Mouse (Mus musculus) cerebellum, adult 2 months (tissue): ENCODE data around the gene Ubap2. TPM values are rescaled to one million over a fixed set of nuclear protein-coding genes. Genes with fewer than 3 reads are reported as not detected.

ENCODE experiments used
- DNase-seq, 2 experiments: peaks; one replicate each; pipeline ENCODE4 v3.0.0; 2021
- H3K27ac ChIP-seq: fragments of 200-500 bp; 2 replicates; pipeline ENCODE4 v1.5.1; 2012; ENCODE audit warnings: low read length, control low read depth, inconsistent platforms; ENCODE audit not compliant: insufficient read depth
- H3K27me3 ChIP-seq: fragments of 200-500 bp; 2 replicates; pipeline ENCODE4 v1.6.1; 2012; ENCODE audit warnings: inconsistent platforms, mild to moderate bottlenecking, low read length, moderate library complexity; ENCODE audit not compliant: control insufficient read depth, insufficient read depth
- H3K4me1 ChIP-seq: fragments of 200-500 bp; 2 replicates; pipeline ENCODE4 v1.6.1; 2011; ENCODE audit warnings: low read length; ENCODE audit not compliant: control insufficient read depth, insufficient read depth
- H3K4me3 ChIP-seq: fragments of 200-500 bp; replicated peaks from 2 replicates; pipeline ENCODE3; 2011; ENCODE audit warnings: mild to moderate bottlenecking, low read depth, low read length, control low read depth; ENCODE audit not compliant: insufficient read depth
- CTCF ChIP-seq: fragments of 200-500 bp; IDR thresholded peaks from 2 replicates; pipeline ENCODE4 v1.5.1; 2011; ENCODE audit warnings: low read depth, mild to moderate bottlenecking, control low read depth, low read length, moderate library complexity, borderline replicate concordance; ENCODE audit not compliant: insufficient read depth
- POLR2A ChIP-seq: fragments of 200-500 bp; IDR thresholded peaks from 2 replicates; pipeline ENCODE4 v1.6.1; 2011; ENCODE audit warnings: low read length, control low read depth, borderline replicate concordance; ENCODE audit not compliant: insufficient read depth
- WGBS: fragments of 180-500 bp; shearing (Covaris S2); methylation state at CpG from one replicate; pipeline ENCODE4 v1.1.7; 2018; 5-methylcytosine and 5-hydroxymethylcytosine counted together
- polyA plus RNA-seq: library from polyadenylated mRNA; depleted of rRNA; stranded (reverse); fragments of >200 nt; gene quantifications from 2 replicates; pipeline ENCODE4 v1.2.3, GENCODE M21; 2012

The Ubap2 gene
- polyA plus RNA-seq, 1 experiment = 27.4 TPM

DNA sequence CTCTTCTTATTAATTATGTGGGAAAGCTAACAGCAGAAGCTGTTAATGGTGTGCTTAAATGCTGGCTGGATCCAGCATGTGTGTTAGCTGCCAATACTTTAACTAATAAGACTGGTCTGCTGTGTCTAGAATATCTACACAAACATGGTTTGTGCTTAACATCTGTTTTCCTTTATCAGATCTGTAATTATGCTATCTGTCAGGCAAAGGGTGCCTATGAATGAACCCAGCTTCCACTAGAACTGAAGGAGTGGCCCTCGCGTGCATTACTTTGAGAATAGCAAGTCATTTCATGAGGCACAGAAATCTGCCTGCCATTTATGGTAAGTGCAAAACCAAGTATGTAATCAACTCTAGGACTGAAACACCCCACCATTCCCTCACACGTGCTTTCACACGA lies 66.9 kb downstream of the Ubap2 start:
- WGBS = 90% methylated on average over 4 of the region's 4 CpGs
- Histone ChIP-seq H3K4me1 (no peaks in the 10 kb centered on the region), H3K27me3 (no peaks in the 10 kb centered on the region), H3K27ac (no peak overlapping the region), H3K4me3 (no peak overlapping the region)
- TF ChIP-seq POLR2A (no peak), CTCF (no peak)
- no peak for DNase-seq

GRCm38 (mm10) chr4:41205751-41206150 lies 69.2 kb downstream of the Ubap2 start:
- H3K27ac ChIP-seq = no peak overlapping the region
- 94% methylated on average over 8 of the region's 8 CpGs for WGBS
- H3K4me1 ChIP-seq = no peaks in the 10 kb centered on the region
- no peak overlapping the region for H3K4me3 ChIP-seq
- no peaks in the 10 kb centered on the region for H3K27me3 ChIP-seq
- TF ChIP-seq CTCF (no peak), POLR2A (no peak)
- no peak for DNase-seq

GRCm38 (mm10) chr4:41202135-41202534 lies 72.8 kb downstream of the Ubap2 start:
- TF ChIP-seq CTCF = no peak
- no peak for TF ChIP-seq POLR2A
- H3K27me3 ChIP-seq = no peaks in the 10 kb centered on the region
- H3K4me3 ChIP-seq = no peak overlapping the region
- no peak for DNase-seq
- no peak overlapping the region for H3K27ac ChIP-seq
- WGBS = 96% methylated on average over 8 of the region's 8 CpGs
- H3K4me1 ChIP-seq = no peaks in the 10 kb centered on the region

- H3K4me3 ChIP-seq = no peak overlapping the region
- no peak for DNase-seq
- H3K27ac ChIP-seq = no peak overlapping the region
- TF ChIP-seq POLR2A = no peak
- TF ChIP-seq CTCF = no peak
- no peaks in the 10 kb centered on the region for H3K4me1 ChIP-seq
- H3K27me3 ChIP-seq = no peaks in the 10 kb centered on the region
- 57% methylated on average over 3 of the region's 3 CpGs for WGBS
Observed at GRCm38 (mm10) chr4:41196861-41197610, 77.9 kb downstream of the Ubap2 start.

GRCm38 (mm10) chr4:41195328-41195727 lies 79.6 kb downstream of the Ubap2 start:
- DNase-seq = no peak
- Histone ChIP-seq H3K4me1 (no peaks in the 10 kb centered on the region), H3K4me3 (no peak overlapping the region), H3K27ac (no peak overlapping the region), H3K27me3 (no peaks in the 10 kb centered on the region)
- WGBS = 84% methylated on average over 15 of the region's 15 CpGs
- no peak for TF ChIP-seq CTCF
- TF ChIP-seq POLR2A = no peak

DNA sequence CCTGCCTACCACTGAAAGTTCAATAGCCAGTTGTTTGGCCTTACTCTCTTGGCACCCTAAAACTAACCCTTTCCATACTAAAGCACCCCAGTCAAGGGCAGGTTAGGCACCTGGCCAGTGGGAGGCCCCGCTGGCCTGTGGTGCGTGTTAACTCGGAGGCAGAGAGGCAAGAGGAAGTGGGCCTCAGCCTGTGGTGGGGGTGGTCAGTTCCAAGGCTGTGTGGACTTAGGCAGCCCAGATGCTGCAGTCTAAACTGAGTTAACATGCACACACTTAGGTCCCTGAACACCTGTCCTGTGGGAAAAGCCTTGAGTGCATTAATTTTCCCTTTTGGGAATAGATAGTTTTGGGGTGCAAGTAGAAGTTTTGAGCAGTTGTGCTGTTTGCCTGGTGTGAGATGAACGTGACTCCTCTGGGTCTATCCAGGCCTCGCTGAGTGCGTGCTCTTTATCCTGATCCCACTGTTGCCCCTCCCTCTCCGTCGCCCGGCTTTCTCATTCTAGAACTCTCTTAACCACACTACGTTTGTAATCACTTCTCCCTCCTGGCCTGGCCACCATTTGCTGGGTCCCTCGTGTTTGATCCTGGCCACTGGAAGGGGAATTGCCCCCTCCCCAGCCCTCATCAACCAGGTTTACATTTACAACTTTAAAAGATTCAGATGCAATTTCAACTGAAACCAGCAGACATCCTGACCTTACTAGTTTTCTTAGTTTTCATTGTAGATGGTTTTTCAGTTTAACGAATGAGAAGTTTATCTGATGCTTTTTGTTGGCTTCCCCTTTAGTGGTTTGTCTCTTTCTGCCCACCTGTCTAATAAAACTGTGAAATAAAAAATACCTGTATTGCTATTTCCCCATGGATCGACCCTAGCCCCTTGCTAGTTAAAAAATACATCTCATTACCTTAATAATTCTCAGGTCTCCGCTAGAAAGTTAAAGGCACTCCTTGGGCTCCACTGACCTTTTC lies 82.1 kb downstream of the Ubap2 start:
- Histone ChIP-seq H3K4me1 (no peaks in the 10 kb centered on the region; the same call in 1 of the 2 replicates), H3K4me3 (no peak overlapping the region), H3K27ac (no peak overlapping the region), H3K27me3 (no peaks in the 10 kb centered on the region)
- TF ChIP-seq POLR2A (no peak), CTCF (no peak)
- 69% methylated on average over 14 of the region's 14 CpGs for WGBS
- no peak for DNase-seq

GRCm38 (mm10) chr4:41189809-41190208 lies 85.1 kb downstream of the Ubap2 start:
- Histone ChIP-seq H3K4me1 (peaks cover 7% of the 10 kb centered on the region), H3K27ac (no peak overlapping the region), H3K4me3 (no peak overlapping the region), H3K27me3 (no peaks in the 10 kb centered on the region)
- 69% methylated on average over 2 of the region's 2 CpGs for WGBS
- no peak for TF ChIP-seq POLR2A
- TF ChIP-seq CTCF = no peak
- peak in 1 of 2 experiments; percentile 52 for DNase-seq
